Mouse (Mus musculus) thymus, postnatal 14 days (tissue): ENCODE data around the gene Khk.

ENCODE experiments used
- DNase-seq: peaks from one replicate; pipeline ENCODE4 v3.0.0; 2021

The Khk gene

DNA sequence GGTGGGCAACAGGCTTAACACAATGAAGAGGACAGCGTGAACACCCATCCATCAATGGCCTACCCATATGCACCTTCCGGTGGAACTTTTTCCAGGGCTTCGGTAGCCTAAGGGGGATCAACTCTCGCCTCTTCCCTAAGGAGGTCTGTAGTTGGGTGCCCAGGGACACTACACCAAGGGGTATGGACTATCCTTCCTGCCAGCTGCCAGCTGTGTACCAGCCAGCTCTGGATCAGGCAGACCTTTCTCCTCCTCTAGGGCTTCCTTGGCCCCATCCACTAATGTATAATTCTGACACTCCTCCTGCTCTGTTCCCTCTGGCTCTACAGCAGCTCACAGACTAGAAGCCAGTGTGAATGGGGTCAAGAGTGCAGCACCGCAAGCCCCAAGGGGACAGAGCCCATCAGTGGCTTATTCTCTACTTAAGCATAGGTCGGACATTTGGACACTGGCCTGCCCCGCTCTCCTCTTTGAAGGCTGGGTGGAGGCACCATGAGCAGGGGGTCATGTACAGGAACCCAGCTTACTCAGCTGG, 7.1 kb upstream of the Khk start:
- no peak for DNase-seq

DNA sequence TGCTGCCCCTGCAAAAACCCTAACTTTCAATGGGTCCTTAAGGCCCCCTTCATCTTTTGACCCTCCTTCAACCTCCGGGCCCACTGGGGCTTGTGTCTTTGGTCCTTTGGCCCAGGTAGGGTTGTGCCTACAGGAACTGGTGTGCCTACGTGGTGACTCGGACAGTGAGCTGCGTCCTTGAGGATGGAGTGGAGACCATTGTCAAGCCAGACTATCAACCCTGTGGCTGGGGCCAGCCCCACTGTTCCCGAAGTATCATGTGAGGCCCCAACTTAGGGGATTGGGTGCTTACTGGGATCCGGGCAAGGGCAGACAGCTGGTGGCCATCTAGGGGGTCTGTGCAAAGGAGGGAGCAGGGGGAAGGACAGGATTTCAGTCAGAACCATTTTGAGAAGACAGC, 6.4 kb upstream of the Khk start:
- DNase-seq: no peak

DNA sequence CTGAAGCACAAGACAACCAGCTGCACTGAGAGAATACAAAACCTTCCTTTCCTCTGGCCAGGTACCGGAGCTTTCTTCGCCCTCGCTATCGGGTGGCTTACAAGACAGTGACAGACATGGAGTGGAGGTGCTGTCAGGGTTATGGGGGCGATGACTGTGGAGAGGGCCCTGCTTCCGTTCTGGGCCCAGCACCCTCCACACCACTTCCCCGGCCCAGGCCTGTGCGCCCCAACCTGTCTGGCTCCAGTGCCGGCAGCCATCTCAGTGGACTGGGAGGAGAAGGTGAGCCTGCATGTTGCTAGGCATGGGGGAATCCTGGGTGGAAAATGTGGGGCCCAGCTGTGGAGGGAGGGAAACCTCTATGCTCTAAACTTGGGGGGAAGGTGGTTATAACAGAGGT, 5.8 kb upstream of the Khk start:
- DNase-seq: peak; percentile 65

DNA sequence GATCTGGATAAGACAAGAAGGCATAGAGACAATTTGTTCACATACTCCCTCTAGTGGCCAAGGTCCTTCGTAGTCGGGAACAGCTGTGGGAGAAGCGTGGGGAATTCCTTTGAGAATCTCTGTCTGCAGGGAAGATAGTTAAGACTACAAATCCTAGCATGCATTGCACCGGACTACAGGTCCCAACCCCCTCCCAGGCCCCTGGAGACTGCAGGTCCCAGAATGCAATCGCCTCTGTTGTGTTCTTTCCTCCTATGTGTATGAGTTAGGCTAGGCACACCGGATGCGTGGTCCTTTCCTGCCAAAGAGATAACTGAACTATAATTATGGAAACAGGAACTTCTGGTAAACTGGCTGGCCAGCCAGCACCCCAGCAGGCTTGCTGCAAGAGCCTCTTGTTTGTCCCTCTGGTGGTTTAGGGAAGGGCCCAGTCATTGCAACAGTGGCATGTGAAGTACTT, 5.2 kb upstream of the Khk start:
- peak; percentile 81 for DNase-seq

DNA sequence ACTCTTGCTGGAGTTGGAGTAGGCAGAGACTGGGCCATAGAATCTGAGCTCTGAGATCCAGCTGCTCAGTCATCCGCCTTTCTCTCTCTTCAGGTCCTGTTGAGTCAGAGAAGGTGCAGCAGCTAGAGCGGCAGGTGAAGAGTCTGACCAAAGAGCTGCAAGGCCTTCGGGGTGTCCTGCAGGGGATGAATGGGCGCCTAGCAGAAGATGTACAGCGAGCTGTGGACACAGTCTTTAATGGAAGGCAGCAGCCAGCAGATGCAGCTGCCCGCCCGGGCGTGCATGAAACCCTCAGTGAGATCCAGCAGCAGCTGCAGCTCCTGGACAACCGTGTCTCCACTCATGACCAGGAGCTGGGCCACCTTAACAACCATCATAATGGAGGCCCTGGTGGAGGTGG, 4.4 kb upstream of the Khk start:
- no peak for DNase-seq

DNA sequence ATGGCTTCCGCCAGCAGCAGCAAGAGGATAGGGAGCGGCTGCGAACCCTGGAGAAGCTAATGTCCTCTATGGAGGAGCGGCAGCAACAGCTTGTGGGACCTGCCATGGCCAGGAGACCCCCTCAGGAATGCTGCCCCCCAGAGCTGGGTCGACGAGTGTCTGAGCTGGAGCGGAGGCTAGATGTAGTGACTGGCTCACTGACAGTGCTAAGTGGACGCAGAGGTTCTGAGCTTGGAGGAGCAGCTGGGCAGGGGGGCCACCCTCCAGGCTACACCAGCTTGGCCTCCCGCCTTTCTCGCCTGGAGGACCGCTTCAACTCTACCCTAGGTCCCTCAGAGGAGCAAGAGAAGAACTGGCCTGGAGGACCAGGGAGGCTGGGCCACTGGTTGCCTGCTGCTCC, 3.9 kb upstream of the Khk start:
- no peak for DNase-seq

DNA sequence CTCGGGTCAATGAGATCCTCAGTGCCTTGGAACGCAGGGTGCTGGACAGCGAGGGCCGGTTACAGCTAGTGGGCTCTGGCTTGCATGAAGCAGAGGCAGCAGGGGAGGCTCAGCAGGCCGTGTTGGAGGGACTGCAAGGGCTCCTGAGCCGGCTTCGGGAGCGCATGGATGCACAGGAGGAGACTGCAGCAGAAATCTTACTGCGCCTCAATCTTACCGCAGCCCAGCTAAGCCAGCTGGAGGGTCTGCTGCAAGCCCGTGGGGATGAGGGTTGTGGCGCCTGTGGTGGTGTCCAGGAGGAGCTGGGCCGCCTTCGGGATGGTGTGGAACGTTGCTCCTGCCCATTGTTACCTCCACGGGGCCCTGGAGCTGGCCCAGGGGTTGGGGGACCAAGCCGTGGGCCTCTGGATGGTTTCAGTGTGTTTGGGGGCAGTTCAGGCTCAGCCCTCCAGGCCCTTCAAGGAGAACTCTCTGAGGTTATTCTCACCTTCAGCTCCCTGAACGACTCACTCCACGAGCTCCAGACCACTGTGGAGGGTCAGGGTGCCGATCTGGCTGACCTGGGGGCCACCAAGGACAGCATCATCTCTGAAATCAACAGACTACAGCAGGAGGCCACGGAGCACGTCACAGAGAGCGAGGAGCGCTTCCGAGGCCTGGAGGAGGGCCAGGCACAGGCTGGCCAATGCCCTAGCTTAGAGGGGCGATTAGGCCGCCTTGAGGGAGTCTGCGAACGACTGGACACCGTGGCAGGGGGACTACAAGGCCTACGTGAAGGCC, 3.1 kb upstream of the Khk start:
- no peak for DNase-seq

DNA sequence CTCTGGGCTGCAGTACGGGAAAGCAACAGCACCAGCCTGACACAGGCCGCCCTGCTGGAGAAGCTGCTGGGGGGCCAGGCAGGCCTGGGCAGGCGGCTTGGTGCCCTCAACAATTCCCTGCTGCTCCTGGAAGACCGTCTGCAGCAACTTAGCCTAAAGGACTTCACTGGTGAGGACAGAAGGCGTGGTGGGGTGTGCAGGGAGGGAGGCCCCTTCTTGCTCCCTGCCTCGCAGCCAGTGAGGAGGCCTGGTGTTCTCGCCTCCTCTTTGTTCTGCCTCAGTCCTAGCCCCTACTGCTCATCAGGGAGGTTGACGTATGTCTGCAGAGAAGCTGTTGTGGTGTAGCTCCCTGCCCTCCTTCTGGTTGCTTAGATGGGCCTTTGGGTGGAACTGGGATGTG, 2.5 kb upstream of the Khk start:
- no peak for DNase-seq

DNA sequence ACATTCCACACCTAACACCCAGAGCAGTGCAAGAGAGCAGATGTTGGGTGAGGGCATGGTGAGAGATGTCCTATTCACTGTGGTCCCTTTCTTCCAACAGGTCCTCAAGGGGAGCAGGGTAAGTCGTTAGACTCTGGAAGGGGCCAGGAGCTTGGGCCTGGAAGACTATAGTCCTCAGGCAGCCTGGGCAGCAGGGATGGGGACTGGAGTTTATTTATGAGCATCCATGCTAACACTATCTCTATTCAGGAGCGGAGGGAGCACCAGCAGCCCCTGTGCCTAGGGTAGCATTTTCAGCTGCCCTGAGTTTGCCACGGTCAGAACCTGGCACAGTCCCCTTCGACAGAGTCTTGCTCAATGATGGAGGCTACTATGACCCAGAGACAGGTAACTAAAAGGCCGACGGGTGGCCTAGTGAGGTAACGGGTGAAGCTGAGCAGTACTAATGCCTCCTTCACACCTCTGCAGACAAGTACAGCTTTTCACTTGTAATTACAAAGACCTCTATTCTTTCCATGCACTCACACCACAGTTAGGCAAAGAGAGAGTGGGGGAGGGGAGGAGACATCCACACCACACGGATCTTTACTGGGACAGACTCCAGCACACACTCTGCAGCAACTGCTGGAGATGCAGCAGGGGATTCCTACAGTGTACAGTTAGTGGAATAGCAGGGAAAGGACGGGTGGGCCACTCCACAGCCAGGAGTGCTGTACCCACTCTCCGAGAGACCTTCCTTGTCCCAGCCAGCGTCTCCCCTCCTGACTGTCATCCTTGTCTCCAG, 1.2 kb upstream of the Khk start:
- DNase-seq: no peak

DNA sequence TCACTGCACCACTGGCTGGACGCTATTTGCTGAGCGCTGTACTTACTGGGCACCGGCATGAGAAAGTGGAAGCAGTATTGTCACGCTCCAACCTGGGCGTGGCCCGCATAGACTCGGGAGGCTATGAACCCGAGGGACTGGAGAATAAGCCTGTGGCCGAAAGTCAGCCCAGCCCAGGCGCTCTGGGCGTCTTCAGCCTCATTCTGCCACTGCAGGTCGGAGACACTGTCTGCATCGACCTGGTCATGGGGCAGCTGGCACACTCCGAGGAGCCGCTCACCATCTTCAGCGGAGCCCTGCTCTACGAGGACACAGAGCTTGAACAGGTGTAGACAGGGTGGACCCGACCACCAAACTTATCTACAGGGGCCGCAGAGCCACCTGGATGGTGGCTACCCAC, 610 bp upstream of the Khk start:
- DNase-seq: no peak

DNA sequence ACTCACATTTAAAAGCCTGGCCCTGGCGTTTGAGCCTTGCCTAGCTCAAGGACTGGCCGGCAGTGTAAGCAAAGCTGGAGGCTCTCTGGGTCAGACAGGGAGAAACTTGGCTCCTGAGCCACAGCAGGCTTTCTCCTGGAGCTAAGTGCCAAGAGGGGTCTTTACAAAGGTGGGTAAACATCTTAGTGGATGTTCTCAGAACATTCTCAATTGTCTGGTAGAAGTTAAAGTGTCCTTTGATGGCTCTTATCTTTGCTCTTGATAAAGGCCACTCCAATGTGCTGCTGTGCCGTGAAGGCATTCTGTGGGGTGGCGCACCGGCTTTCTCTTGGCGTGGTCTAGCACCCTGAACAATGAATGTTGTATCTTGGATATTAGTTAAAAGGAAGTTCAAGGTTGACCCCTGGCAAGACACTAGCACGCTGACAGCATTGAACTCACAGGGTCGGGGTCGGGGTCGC, 1.4 kb downstream of the Khk start:
- no peak for DNase-seq

DNA sequence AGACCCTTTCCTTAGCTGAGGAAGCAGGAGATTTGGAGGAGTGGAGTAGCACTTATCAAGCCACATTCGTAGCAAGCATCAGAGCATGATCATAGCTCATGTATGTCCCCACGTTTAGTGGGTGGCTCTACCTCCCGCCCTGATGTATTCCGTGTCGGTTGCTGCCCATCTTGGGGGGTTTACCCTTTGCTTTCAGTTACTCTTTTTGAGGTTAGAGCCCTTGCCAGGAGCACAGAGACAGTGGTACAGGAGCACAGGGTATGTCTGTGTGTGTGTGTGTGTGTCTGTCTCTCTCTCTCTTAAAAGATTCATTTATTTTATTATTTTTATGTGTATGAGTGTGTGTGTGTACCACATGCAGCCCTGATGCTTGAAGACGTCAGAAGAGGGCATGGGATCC, 1.9 kb downstream of the Khk start:
- DNase-seq: no peak

DNA sequence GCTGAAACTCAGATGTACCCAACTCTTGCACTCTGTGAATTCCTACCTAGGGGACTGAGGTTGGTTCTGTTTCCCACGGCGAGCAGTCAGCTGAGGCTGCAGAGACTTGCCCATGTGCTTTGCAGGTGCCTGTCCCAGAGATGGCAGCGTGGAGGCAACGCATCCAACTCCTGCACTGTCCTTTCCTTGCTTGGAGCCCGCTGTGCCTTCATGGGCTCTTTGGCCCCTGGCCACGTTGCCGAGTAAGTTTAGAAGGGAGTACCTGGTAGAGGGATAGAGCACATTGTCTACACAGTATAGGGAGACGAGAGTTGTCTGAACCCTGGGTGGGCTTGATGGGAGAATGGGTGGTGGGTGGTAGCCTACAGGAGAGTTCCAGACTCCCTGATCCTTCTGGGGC, 3.4 kb downstream of the Khk start:
- DNase-seq: no peak

DNA sequence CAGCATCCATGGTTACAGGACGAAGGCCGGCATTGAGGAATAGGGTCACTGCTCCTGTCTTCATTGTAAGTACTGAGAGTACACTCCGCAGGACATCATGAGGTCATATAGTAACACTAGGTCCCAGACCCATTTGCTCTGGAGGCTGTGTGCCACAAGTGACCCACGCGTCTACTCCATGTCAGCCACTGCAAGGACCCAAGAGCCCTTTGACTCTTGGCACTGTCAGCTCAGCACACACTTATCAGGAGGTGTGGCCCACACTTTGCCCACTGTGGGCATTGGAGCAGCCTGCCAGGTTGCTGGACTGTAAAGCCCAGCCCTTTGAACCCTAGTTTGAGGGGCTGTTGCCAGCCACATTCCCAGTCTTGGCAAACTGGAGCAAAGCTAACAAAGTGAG, 4.0 kb downstream of the Khk start:
- no peak for DNase-seq

DNA sequence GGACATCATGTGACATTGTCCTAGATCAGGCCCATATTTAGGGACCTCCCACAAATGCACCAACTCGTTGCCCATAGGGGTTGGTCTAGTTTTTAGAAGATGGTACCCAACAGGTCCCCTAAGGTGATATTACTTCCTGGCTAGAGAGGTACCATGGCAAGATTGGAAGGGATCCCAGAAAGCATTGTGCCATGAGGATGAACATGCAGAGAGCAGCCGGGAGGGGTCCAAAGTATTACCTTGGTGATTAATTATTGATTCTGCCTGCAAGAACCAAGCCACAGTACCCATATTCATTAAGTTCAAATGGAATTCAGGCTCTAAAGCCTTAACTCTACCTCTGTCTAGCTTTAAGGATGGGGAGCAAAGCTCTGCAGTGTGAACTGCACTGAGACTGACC, 4.8 kb downstream of the Khk start:
- DNase-seq: no peak

DNA sequence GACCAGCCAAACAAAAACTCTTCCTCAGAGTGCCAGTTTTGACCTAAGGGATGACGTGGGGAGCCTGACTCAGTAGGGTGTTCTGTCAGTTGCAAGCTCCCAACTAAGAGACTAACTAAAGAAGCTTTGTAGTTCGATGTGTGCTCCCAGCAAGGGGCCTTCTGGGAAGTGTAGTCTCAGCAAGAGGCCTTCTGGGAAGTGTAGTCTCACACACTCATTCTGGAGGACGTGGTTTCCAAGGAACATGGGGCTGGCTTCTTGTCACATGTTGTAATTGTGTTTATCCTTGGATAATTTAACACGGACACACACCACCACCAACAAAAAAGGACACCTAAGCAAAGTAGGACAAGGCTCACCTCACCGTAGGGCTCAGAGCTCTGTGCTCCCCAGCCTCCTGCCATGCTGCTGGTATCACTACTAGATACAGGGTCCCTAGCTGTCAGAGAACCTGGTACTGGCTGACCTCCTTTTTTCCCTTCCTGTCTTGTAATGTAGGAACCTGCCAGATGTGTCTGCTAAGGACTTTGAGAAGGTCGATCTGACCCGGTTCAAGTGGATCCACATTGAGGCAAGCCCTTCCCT, 6.8 kb downstream of the Khk start:
- no peak for DNase-seq

DNA sequence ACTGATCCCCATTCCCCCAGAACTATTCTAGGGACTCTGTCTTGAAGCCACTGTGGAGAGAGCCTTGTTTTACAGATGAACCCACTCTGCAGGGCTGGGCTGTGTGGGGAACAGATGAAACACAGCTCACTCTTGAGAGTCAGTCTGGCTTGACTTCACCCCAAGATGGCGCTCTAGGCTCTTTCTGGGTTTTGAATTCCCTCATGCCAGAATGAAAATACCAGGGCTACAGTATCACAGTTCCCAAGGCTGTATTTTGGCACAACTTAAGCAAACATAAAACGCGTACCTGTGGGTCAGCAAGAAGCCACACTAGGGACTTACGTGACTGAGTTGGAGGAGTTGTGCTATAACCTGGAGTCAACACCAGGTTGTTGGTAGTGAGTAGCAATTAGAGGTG, 8.9 kb downstream of the Khk start:
- peak; percentile 60 for DNase-seq

DNA sequence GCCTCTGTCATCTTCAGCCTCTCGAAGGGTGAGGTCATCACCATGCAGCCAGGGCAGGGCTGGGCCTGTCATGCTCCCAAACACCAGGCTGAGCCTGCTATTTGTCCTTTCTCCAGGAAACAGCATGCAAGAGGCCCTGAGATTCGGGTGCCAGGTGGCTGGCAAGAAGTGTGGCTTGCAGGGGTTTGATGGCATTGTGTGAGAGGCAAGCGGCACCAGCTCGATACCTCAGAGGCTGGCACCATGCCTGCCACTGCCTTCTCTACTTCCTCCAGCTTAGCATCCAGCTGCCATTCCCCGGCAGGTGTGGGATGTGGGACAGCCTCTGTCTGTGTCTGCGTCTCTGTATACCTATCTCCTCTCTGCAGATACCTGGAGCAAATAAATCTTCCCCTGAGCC, 9.6 kb downstream of the Khk start:
- no peak for DNase-seq

DNA sequence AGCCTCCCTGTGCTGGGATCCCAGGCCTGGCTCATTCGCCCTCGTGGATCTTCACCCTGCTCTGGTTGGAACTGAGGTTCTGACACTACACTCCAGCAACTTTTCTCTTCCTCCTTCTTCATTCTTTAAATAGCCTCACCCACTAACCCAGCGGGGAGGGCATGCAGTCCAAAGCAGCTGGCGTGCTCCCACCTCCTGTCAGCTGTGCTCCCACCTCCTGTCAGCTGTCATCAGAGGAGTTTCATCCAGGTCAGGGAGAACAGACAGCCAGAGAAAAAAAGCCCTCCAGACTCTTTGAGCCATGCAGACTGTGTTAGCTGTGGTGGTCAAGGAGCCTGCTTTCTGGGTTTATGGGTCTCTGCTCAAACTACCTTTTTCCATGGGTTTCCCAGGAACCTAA, 10.1 kb downstream of the Khk start:
- no peak for DNase-seq

DNA sequence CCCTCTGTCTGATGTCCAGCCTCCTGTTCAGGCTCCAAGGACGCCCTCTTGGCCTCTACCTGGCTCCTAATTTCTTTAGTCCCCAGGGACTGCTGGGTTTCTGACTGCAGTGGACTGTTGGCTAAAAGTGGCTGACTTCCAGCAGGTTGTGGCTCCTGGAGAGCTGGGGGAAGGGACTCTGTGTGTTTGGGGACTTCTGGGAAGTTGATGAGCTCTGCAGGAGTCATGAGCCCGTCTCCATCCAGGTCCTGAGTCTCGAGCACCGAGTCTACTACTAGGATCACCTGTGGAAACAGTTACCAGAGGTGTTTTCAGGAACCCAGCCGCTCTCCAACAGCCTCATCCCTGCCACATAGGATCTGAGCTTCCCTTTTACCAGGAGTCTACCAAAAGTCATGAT, 12.5 kb downstream of the Khk start:
- no peak for DNase-seq

DNA sequence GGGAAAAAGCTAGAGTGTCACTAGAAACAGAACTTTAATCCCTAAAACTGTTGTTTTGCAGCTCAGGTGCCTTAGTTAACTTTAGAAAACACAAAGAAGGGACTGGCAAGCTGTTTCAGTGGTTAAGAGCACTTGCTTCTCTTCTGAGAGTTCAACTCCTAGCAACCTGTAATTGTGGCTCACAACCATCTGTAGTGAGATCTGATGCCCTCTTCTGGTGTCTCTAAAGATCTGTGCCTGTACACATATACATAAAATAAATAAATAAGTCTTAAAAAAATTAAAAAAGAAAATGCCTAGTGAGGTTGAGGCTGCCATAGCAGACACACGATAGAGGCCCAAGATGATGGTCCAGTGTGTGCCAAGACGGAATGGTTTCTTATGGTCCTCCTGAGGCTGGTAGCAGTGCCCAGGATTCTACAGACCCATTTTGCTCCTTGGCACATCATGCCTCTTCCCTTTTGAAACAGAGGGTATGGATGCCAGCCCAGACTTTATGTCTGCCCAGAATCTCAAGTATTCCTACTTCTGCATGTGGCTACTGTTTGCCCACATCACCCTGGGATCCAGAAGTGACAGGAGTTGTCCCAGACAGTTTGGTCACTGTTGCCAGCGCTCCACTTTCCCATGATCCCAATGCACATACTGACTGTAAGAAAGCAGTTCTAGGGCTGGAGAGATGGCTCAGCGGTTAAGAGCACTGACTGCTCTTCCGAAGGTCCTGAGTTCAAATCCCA, 13.7 kb downstream of the Khk start:
- no peak for DNase-seq

DNA sequence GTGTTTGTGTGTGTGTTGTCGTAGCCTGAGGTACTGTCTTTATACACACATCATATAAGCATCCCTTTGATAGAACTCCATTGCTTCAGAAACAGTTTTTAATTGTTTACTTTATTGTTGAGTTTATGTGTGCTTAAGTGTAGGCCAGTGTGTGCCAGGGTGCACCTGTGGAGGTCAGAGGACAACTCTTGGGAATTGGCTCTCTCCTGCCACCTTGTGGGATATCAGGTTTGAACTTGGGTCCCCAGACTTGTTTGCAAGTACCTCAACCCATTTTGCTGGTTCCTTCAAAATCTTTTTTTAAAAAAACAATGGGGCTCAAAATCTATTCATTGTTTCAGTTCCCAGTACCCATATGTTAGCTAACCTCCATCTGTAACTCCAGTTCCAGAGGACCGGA, 21.8 kb downstream of the Khk start:
- DNase-seq: peak; percentile 65

DNA sequence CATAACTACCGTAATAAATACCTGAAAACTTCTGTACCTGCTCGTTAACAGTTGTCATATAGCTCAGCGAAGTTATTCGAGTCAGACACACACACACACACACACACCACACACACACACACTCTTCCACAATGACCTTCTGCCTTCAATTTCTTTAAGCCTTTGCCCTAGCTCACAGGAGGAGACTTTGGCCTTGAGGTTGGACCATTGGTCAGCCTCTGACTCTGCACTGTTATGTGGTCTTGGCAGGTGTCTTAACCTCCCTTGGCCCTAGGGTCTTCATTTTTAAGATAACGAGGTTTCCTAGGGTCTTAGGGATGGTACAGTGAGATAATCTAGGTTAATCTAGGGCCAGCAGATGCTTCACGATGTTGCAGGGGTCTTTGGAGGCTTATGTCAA, 23.1 kb downstream of the Khk start:
- DNase-seq: no peak
